8 mouse cellular contexts compared by ENCODE assay signal in the genomic region with DNA sequence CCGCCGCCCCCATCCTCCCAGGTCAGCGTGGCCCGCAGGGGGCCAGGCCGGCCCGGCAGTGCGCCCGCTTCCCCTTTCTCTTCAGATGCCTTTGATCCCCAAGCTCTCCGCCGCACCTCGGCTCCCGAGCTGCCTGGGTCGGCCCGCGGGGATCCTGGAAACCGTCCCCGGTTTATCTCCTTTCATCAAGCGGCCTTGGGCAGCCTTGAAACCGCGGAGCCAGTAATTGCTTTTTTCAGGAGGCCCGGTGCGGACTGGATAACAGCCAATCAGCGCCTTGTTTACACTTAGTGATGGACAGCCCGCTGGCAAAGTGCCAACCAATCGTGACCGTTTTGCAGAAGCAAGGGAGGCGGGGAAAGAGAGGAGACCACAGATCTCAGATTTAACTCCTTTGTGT. TPM values are rescaled to one million over a fixed set of nuclear protein-coding genes. Genes with fewer than 3 reads are reported as not detected.
DNase-seq lines count a peak whose midpoint lies in the region; ATAC-seq and TF ChIP-seq lines count a peak whose summit lies in the region.

No protein-coding gene starts in this region.

- peak overlapping the region; percentile 74 for H3K4me3 ChIP-seq in G1E (ENCODE audit: low read depth, low read length)
- peak overlapping the region; percentile 91 for H3K4me3 ChIP-seq in forebrain, embryonic 16.5 days (replicated peaks; ENCODE audit: low read length)
- peak overlapping the region; percentile 76 for H3K4me3 ChIP-seq in lung, embryonic 15.5 days

- peak overlapping the region; percentile 99 for H3K9ac ChIP-seq in forebrain, embryonic 16.5 days (replicated peaks; ENCODE audit: low read depth, low read length)
- H3K9ac ChIP-seq in lung, embryonic 15.5 days = peak overlapping the region; percentile 97

- peaks cover 38% of the 10 kb centered on the region for H3K9me3 ChIP-seq in G1E (replicated peaks)
- H3K9me3 ChIP-seq in forebrain, embryonic 16.5 days (ENCODE audit: control insufficient read depth, low read length) = no peaks in the 10 kb centered on the region
- H3K9me3 ChIP-seq in lung, embryonic 15.5 days = no peaks in the 10 kb centered on the region

- under 1% methylated on average over 27 of the region's 27 CpGs for WGBS in forebrain, embryonic 16.5 days
- WGBS in lung, embryonic 15.5 days = 0% methylated on average over 22 of the region's 27 CpGs

- intact Hi-C loops in heart, postnatal 36 days (cut with DNase I) = no loop called here

- no peaks in the 10 kb centered on the region for H3K36me3 ChIP-seq in G1E (replicated peaks)
- no peaks in the 10 kb centered on the region for H3K36me3 ChIP-seq in forebrain, embryonic 16.5 days (ENCODE audit: control insufficient read depth, insufficient read depth)
- no peaks in the 10 kb centered on the region for H3K36me3 ChIP-seq in lung, embryonic 15.5 days

- ATAC-seq in G1E (ENCODE audit: extremely low read depth, insufficient number of reproducible peaks, low FRiP score, poor library complexity, severe bottlenecking) = peak; percentile 67
- ATAC-seq in forebrain, embryonic 16.5 days = peak; percentile 62
- peak; percentile 70 for ATAC-seq in lung, embryonic 15.5 days (ENCODE audit: borderline replicate concordance, extremely low read depth, low FRiP score, low TSS enrichment)

- no peak for TF ChIP-seq CTCF in G1E (IDR thresholded peaks at IDR 0.05; ENCODE audit: low read depth, low read length)

- peak overlapping the region; percentile 98 for H3K27ac ChIP-seq in forebrain, embryonic 16.5 days (ENCODE audit: low read length)
- peak overlapping the region; percentile 92 for H3K27ac ChIP-seq in lung, embryonic 15.5 days

- peak overlapping the region; percentile 94 for H3K4me2 ChIP-seq in forebrain, embryonic 16.5 days (ENCODE audit: low read length)
- peak overlapping the region; percentile 81 for H3K4me2 ChIP-seq in lung, embryonic 15.5 days

- peak; percentile 63 for DNase-seq in G1E (ENCODE audit: low spot score)
- DNase-seq in cerebellum, adult 18-20 months = peak; percentile 100
- DNase-seq in heart, postnatal 36 days = peak; percentile 99 to 100
- DNase-seq in layer of hippocampus, adult 8-10 months (ENCODE audit: low spot score in 2 of 2) = peak; percentile 99 to 100
- DNase-seq in ovary, adult 18-20 months (ENCODE audit: low spot score) = peak; percentile 98
- peak; percentile 95 for DNase-seq in thymus, postnatal 0 days (ENCODE audit: low spot score)

- peaks cover 28% of the 10 kb centered on the region for H3K4me1 ChIP-seq in G1E (ENCODE audit: insufficient read depth, low read depth, low read length)
- peaks cover 39% of the 10 kb centered on the region for H3K4me1 ChIP-seq in forebrain, embryonic 16.5 days (replicated peaks; ENCODE audit: control insufficient read depth, insufficient read depth, low read length)
- H3K4me1 ChIP-seq in lung, embryonic 15.5 days = peaks cover 43% of the 10 kb centered on the region

- peaks cover 74% of the 10 kb centered on the region for H3K27me3 ChIP-seq in G1E (ENCODE audit: insufficient read depth, low read length)
- no peaks in the 10 kb centered on the region for H3K27me3 ChIP-seq in forebrain, embryonic 16.5 days (replicated peaks; ENCODE audit: control insufficient read depth, insufficient read depth, low read length)
- H3K27me3 ChIP-seq in lung, embryonic 15.5 days = no peaks in the 10 kb centered on the region

RNA-seq across cellular contexts. Expression of a gene that starts 1.4 kb away (rescaled TPM):
- total RNA-seq in G1E (2014; fragmentation: Nextera tagmentation) (0.10 TPM in 1 of 2 replicates, not detected in the other), G1E (2017) (0.05 and 0.12 TPM in 2 replicates)
- polyA plus RNA-seq in G1E (2012) = 0.42 and 0.50 TPM in 2 replicates
- 14.5 and 14.8 TPM in 2 replicates for polyA plus RNA-seq in forebrain, embryonic 16.5 days (2015; fragmentation: Nextera tagmentation; extraction: Ambion mirVana)
- 10 to 100 TPM in 1 of 2 experiments, 1 to 10 TPM in 1; 8.5 to 11.2 TPM for total RNA-seq in heart, postnatal 36 days (2021)
- total RNA-seq in layer of hippocampus, adult 8-10 months (2022) = 10 to 100 TPM; 20.0 to 23.4 (median 21.4) TPM
- 8.7 and 9.2 TPM in 2 replicates for polyA plus RNA-seq in lung, embryonic 15.5 days (2015; fragmentation: Nextera tagmentation; extraction: Ambion mirVana)
- polyA plus RNA-seq in thymus, postnatal 0 days (2015; fragmentation: Nextera tagmentation; extraction: Ambion mirVana) = 3.3 and 4.6 TPM in 2 replicates

Comparison
In these comparisons a context has a peak if more than half of its experiments do, and no peak if none do; other contexts are left out.
1. Peak in every context shown above with its lines: DNase-seq, ATAC-seq, H3K4me3 ChIP-seq and H3K27ac ChIP-seq.